Mouse (Mus musculus) neural tube, embryonic 11.5 days (tissue): Measurements from ENCODE around the gene Prpf6. TPM values are rescaled to one million over a fixed set of nuclear protein-coding genes. Genes with fewer than 3 reads are reported as not detected.

Source experiments
- ATAC-seq: fragments of 200-750 bp; cut with Nextera tagmentation; 2 replicates; pipeline ENCODE4 v1.8.0; 2017; ENCODE audit warnings: moderate number of reproducible peaks, mild to moderate bottlenecking, moderate TSS enrichment, moderate library complexity; ENCODE audit not compliant: insufficient read depth, low FRiP score, low TSS enrichment
- DNase-seq: peaks from one replicate; pipeline ENCODE4 v3.0.0-alpha.2; 2015; ENCODE audit warnings: low spot score
- H3K27ac ChIP-seq: fragments of 300-500 bp; sonication (generic); 2 replicates; pipeline ENCODE4 v1.5.1; 2014; ENCODE audit warnings: low read depth, mild to moderate bottlenecking, low read length
- H3K27me3 ChIP-seq: fragments of 300-500 bp; sonication (generic); 2 replicates; pipeline ENCODE4 v1.6.1; 2014; ENCODE audit warnings: mild to moderate bottlenecking, low read length, mixed read lengths; ENCODE audit not compliant: control insufficient read depth, insufficient read depth
- H3K36me3 ChIP-seq: fragments of 300-500 bp; sonication (generic); 2 replicates; pipeline ENCODE4 v1.6.1; 2014; ENCODE audit warnings: mild to moderate bottlenecking, low read length, moderate library complexity, mixed read lengths; ENCODE audit not compliant: control insufficient read depth, insufficient read depth
- H3K4me1 ChIP-seq: fragments of 300-500 bp; sonication (generic); 2 replicates; pipeline ENCODE4 v1.6.1; 2014; ENCODE audit warnings: low read length, mixed read lengths; ENCODE audit not compliant: control insufficient read depth, insufficient read depth
- H3K4me2 ChIP-seq: fragments of 300-500 bp; sonication (generic); 2 replicates; pipeline ENCODE4 v1.6.1; 2014; ENCODE audit warnings: low read depth, mild to moderate bottlenecking, moderate library complexity
- H3K4me3 ChIP-seq: fragments of 300-500 bp; sonication (generic); 2 replicates; pipeline ENCODE4 v1.5.1; 2014; ENCODE audit warnings: low read depth, low read length
- H3K9ac ChIP-seq: fragments of 300-500 bp; sonication (generic); 2 replicates; pipeline ENCODE4 v1.6.1; 2014; ENCODE audit warnings: mild to moderate bottlenecking, low read length
- H3K9me3 ChIP-seq: fragments of 300-500 bp; sonication (generic); 2 replicates; pipeline ENCODE4 v1.6.1; 2016; ENCODE audit warnings: low read length; ENCODE audit not compliant: control insufficient read depth
- WGBS: fragments of 180-500 bp; shearing (Covaris S2); extraction: QIAGEN DNeasy Blood & Tissue Kit; methylation state at CpG from one replicate; pipeline ENCODE4 v1.1.7; 2014; 5-methylcytosine and 5-hydroxymethylcytosine counted together
- polyA plus RNA-seq: library from polyadenylated mRNA; unstranded; fragments of >200 nt; fragmentation: Nextera tagmentation; extraction: Ambion mirVana; gene quantifications from 2 replicates; pipeline ENCODE4 v1.2.1, GENCODE M21; 2014

The Prpf6 gene
- polyA plus RNA-seq, 1 experiment from 2014 or later, result 85.1 TPM

DNA sequence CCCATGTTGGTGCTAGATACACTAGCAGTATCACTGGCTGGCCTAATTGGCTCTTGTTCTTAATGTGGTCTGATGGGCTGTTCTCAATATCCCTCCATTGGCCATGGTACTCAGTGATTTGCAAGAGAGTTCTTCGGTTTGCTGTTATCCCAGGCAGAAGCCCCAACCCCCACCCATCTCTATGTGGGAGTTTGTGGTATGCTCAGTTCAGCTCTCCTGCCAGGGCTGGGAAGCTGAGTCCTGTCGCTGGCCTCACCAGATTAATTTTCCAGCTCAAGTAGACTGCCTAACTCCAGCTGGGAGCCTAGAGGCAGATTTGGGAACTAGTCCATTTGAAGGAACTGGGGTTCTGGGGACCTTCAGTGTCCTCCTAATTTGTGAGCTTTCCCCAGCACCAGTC is 65.8 kb downstream of the Prpf6 start:
- Histone ChIP-seq H3K27me3 (no peaks in the 10 kb centered on the region), H3K4me2 (no peak overlapping the region), H3K4me1 (no peaks in the 10 kb centered on the region), H3K4me3 (no peak overlapping the region), H3K27ac (no peak overlapping the region), H3K9me3 (no peaks in the 10 kb centered on the region), H3K36me3 (peaks cover 10% of the 10 kb centered on the region), H3K9ac (no peak overlapping the region)
- WGBS, result 85% methylated on average over 2 of the region's 2 CpGs
- ATAC-seq, result no peak
- no peak for DNase-seq

GRCm38 (mm10) chr2:181658528-181658927 is 66.9 kb downstream of the Prpf6 start:
- Histone ChIP-seq H3K4me2 (no peak overlapping the region), H3K27ac (no peak overlapping the region), H3K4me1 (no peaks in the 10 kb centered on the region), H3K9ac (no peak overlapping the region), H3K36me3 (peaks cover 10% of the 10 kb centered on the region), H3K9me3 (no peaks in the 10 kb centered on the region), H3K27me3 (no peaks in the 10 kb centered on the region), H3K4me3 (no peak overlapping the region)
- no peak for DNase-seq
- WGBS, result 85% methylated on average over 7 of the region's 7 CpGs
- no peak for ATAC-seq

DNA sequence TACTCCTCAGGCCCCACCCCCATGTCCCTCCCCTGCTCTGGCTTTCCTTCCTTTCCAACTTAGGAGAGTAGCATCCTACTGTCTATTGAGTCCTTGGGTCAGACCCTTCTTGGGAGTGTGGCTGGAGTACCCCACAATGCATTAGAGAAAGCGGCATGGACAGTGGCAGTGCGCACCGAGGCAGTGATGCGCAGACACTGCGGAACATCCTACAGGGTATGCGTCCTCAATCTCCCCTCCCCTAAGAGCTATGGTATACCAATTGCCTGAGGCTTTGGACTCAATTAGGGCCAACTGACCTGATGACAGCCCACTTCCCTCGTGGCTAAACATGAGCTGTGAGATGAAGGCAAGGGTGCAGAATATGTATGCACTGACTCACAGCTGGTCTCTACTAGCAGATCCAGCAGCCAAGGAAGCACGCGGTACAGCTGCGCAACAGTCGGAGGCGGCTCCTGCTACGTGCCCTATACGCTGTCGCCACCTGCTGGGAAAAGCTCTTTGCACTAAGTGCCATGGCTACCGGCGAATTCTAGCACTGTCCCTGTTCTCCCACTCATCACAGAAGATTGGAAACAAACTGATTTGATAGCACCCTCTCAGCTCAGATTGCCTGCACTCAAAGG is 67.4 kb downstream of the Prpf6 start:
- H3K4me1 ChIP-seq, result no peaks in the 10 kb centered on the region
- H3K9me3 ChIP-seq, result no peaks in the 10 kb centered on the region
- ATAC-seq (no peak), DNase-seq (peak; percentile 37)
- H3K27me3 ChIP-seq, result no peaks in the 10 kb centered on the region
- no peak overlapping the region for H3K27ac ChIP-seq
- 32% methylated on average over 17 of the region's 17 CpGs for WGBS
- no peak overlapping the region for H3K9ac ChIP-seq
- peaks cover 8% of the 10 kb centered on the region for H3K36me3 ChIP-seq
- H3K4me2 ChIP-seq, result no peak overlapping the region
- no peak overlapping the region for H3K4me3 ChIP-seq

DNA sequence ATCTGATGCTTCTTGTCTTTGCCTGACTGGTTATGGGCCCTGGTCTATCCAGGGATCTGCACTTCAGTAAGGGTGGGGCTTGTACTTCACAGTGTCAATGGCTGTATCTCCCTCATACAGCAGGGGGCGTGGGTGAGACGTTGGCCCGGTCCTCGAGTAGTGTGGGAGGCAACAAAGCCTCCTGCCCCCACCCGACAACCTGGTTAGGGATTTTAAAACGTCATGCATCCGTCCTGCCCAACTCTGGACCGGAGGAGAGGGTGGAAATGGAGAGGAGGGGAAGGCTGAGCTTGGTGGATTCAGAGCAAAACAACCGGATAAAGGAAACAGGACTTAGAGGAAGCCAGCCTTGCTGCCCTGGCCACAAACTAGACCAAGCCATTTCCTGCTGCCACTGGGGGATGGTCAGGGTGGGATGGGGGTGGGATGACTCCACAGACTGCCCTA is 68.0 kb downstream of the Prpf6 start:
- Histone ChIP-seq H3K27ac (no peak overlapping the region), H3K4me2 (no peak overlapping the region), H3K4me3 (no peak overlapping the region), H3K4me1 (no peaks in the 10 kb centered on the region), H3K36me3 (peaks cover 7% of the 10 kb centered on the region), H3K9ac (no peak overlapping the region), H3K27me3 (no peaks in the 10 kb centered on the region), H3K9me3 (no peaks in the 10 kb centered on the region)
- ATAC-seq (peak; percentile 71; the same call in 1 of the 2 replicates), DNase-seq (peak; percentile 70)
- WGBS, result 15% methylated on average over 9 of the region's 9 CpGs

DNA sequence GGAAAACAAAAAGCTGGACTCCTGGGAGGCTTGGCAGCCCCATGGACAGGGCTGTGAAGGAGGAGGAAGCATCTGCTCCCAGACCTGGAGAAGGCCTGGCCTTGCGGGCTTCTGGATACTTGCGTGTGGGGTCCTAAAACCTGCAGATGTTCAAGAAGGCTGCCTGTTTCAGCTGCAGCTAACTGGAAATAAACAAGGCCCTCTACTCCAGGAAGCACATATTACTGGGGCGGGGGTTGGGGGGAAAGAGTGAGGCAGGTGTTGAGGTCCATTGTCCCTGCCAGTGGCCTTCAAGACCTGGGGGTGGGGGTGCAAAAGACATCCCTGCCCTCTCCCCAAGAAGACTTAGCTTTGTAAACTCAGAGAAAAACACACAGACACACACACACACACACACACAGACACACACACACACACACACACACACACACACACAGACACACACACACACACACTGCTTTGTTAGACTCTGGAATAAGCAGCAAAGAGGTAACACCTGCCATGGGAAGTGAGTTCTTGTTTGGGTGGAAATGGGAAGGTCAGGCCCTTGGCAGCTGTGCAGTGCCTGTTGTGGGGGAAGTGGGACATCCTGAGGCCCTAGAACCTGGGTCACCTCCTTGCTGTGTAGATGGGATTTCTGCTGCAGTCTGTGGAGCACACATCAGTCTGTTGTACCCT is 71.1 kb downstream of the Prpf6 start:
- Histone ChIP-seq H3K27me3 (no peaks in the 10 kb centered on the region), H3K9ac (no peak overlapping the region), H3K4me1 (no peaks in the 10 kb centered on the region), H3K27ac (no peak overlapping the region), H3K9me3 (no peaks in the 10 kb centered on the region), H3K36me3 (no peaks in the 10 kb centered on the region), H3K4me2 (no peak overlapping the region), H3K4me3 (no peak overlapping the region)
- no peak for ATAC-seq
- WGBS, result 90% methylated on average over 3 of the region's 3 CpGs
- no peak for DNase-seq

DNA sequence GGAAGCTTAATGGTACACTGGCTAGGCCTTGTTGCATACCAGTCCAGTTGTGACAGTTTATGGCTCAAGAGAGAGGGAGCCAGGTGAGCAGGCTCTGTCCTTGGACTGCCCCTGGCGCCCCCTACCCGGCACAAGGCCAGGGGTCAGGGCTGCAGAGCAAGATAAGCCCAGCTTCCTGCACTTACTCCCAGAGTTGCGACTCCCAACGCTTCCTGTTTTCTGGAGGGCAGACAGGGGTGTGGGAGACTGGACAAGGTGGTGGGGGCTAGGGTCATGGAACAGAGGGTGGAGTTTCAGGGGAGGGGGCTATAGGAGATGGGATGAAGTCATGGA is 71.6 kb downstream of the Prpf6 start:
- H3K4me3 ChIP-seq, result no peak overlapping the region
- no peak overlapping the region for H3K27ac ChIP-seq
- H3K9me3 ChIP-seq, result no peaks in the 10 kb centered on the region
- no peaks in the 10 kb centered on the region for H3K4me1 ChIP-seq
- no peak overlapping the region for H3K9ac ChIP-seq
- DNase-seq (no peak), ATAC-seq (no peak)
- no peaks in the 10 kb centered on the region for H3K36me3 ChIP-seq
- 40% methylated on average over 4 of the region's 4 CpGs for WGBS
- no peaks in the 10 kb centered on the region for H3K27me3 ChIP-seq
- H3K4me2 ChIP-seq, result no peak overlapping the region

DNA sequence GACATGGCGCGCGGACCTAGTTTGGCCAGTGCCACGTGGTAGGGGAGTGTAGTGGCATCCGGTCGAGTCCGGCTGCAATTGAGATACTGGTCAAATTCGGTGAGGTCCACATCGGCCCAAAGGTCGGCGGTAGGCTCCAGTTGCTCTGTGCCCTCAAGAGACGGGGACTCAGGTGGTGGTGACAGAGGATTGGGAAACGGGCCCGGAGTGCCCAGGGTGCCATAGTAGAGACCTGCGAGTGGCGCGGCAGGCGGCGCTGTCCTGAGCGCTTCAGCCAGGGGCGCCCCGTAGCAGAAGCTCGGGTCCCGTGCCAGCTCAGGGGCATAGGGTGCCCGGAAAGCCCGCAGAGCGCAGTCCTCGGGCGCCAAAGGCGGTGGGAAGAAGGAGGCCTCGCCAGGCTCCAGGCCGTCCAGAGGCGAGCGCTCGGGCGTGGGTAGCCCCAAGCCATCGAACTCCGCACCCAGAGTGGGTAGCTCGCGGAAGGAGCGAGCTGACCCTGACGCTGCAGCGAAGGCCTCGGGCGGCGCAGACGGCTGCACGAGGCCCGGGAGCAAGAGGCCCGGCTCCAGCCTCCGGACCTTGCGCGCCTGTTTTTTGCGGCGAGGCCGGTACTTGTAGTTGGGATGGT is 78.7 kb downstream of the Prpf6 start:
- H3K4me3 ChIP-seq, result peak overlapping the region; percentile 36
- H3K9ac ChIP-seq, result peak overlapping the region; percentile 29
- H3K4me2 ChIP-seq, result peak overlapping the region; percentile 45
- no peak overlapping the region for H3K27ac ChIP-seq
- H3K9me3 ChIP-seq, result no peaks in the 10 kb centered on the region
- ATAC-seq (no peak), DNase-seq (no peak)
- peaks cover 11% of the 10 kb centered on the region; the same call in 1 of the 2 replicates for H3K4me1 ChIP-seq
- H3K27me3 ChIP-seq, result peaks cover 48% of the 10 kb centered on the region
- WGBS, result 2% methylated on average over 56 of the region's 56 CpGs
- H3K36me3 ChIP-seq, result no peaks in the 10 kb centered on the region

DNA sequence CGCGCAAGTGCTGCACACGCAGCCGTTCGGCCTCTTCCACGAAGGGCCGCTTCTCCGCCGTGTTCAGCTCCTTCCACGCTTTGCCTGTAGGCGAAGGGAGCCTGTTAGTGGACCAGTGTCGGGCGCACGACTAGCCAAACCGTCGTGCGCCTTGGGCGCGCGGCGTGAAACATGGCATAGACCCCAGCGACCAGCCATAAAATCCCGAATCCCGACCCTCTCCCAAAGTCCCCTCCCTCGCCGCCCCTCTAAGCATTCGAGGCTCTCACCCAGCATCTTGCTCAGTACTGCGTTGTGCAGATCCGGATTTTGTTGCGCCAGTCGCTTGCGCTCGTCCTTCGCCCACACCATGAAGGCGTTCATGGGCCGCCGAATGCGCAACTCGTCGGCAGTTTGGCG is 79.2 kb downstream of the Prpf6 start:
- Histone ChIP-seq H3K4me3 (peak overlapping the region; percentile 36), H3K4me1 (peaks cover 14% of the 10 kb centered on the region; the same call in 1 of the 2 replicates), H3K36me3 (no peaks in the 10 kb centered on the region), H3K9me3 (no peaks in the 10 kb centered on the region), H3K27me3 (peaks cover 48% of the 10 kb centered on the region), H3K4me2 (peak overlapping the region; percentile 45), H3K9ac (no peak overlapping the region; the same call in 1 of the 2 replicates), H3K27ac (no peak overlapping the region)
- DNase-seq (no peak), ATAC-seq (no peak)
- WGBS, result 1% methylated on average over 41 of the region's 41 CpGs

DNA sequence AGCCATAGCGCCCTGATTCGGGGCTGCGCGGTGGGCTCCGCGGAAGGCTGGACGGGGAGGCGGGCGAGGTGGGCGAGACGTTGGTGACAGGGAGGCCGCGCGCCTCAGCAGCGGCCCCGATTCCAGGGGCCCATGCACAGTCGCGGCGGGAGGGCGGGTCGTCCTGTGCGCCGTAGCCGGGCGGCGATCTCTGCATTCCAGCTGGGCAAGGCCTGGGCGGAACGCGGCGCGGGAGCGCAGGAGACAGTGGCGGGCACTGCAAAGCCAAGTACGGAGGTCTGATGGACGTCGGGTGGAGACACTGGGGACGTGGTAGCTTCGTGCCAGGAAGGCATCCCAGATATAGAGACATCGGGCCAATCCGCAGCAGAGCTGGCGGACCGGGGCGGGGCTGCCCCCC is 79.7 kb downstream of the Prpf6 start, which contains the start of gene Sox18:
TSS of gene Sox18 (minus strand) at position 315 of the 400 bp plus-strand sequence.
- Histone ChIP-seq H3K4me3 (peak within 1 kb of the TSS; percentile 36), H3K27me3 (peaks cover 48% of the 10 kb centered on the region), H3K36me3 (no peaks in the 10 kb centered on the region), H3K9ac (peak within 1 kb of the TSS; percentile 29), H3K27ac (no peak within 1 kb of the TSS), H3K4me1 (peaks cover 14% of the 10 kb centered on the region; the same call in 1 of the 2 replicates), H3K9me3 (no peaks in the 10 kb centered on the region), H3K4me2 (peak within 1 kb of the TSS; percentile 45)
- under 1% methylated on average over 43 of the region's 43 CpGs for WGBS
- ATAC-seq (no peak), DNase-seq (no peak)
